Mouse (Mus musculus): ENCODE results near the gene Inf2. TPM values are rescaled to one million over a fixed set of nuclear protein-coding genes. Genes with fewer than 3 reads are reported as not detected.

The Inf2 gene
- total RNA-seq, 2 experiments from 2014 or later = 24.7 to 26.7 TPM

GRCm38 (mm10) chr12:112620354-112621061 is 31.9 kb downstream of the Inf2 start:
- intact Hi-C loops (cut with DNase I) = loop anchor here (5.0 kb wide), 1 partner anchor 68 kb away; no protein-coding TSS in a partner anchor
- no peak for DNase-seq

- intact Hi-C loops (cut with DNase I) = loop anchor here (5.0 kb wide), 1 partner anchor 70 kb away; no protein-coding TSS in a partner anchor
- no peak for DNase-seq
These were observed 33.3 kb downstream of the Inf2 start for GRCm38 (mm10) chr12:112621900-112622299.

GRCm38 (mm10) chr12:112623742-112624141 is 35.2 kb downstream of the Inf2 start:
- intact Hi-C loops (cut with DNase I) = loop anchor here (5.0 kb wide), 1 partner anchor 71 kb away; no protein-coding TSS in a partner anchor
- DNase-seq = peak; percentile 70

GRCm38 (mm10) chr12:112625700-112626099 is 37.1 kb downstream of the Inf2 start:
- intact Hi-C loops (cut with DNase I) = no loop called here

GRCm38 (mm10) chr12:112626455-112626854 is 37.9 kb downstream of the Inf2 start:
- intact Hi-C loops (cut with DNase I) = no loop called here

More at GRCm38 (mm10) chr12:112625700-112626099, 37.1 kb downstream of the Inf2 start:
- no peak for DNase-seq

GRCm38 (mm10) chr12:112627097-112627881 is 38.7 kb downstream of the Inf2 start:
- intact Hi-C loops (cut with DNase I) = no loop called here

More at GRCm38 (mm10) chr12:112626455-112626854, 37.9 kb downstream of the Inf2 start:
- DNase-seq = no peak

GRCm38 (mm10) chr12:112628197-112628596 is 39.6 kb downstream of the Inf2 start:
- intact Hi-C loops (cut with DNase I) = no loop called here
- no peak for DNase-seq

More at GRCm38 (mm10) chr12:112627097-112627881, 38.7 kb downstream of the Inf2 start:
- no peak for DNase-seq

GRCm38 (mm10) chr12:112628928-112629721 is 40.5 kb downstream of the Inf2 start:
- intact Hi-C loops (cut with DNase I) = no loop called here
- no peak for DNase-seq

GRCm38 (mm10) chr12:112630029-112630428 is 41.4 kb downstream of the Inf2 start:
- intact Hi-C loops (cut with DNase I) = no loop called here
- no peak for DNase-seq

- no peak for DNase-seq
- intact Hi-C loops (cut with DNase I) = no loop called here
These were observed 42.2 kb downstream of the Inf2 start for GRCm38 (mm10) chr12:112630796-112631195.

GRCm38 (mm10) chr12:112631472-112631871 is 42.9 kb downstream of the Inf2 start:
- DNase-seq = no peak
- intact Hi-C loops (cut with DNase I) = no loop called here

- intact Hi-C loops (cut with DNase I) = no loop called here
- DNase-seq = no peak
These were observed 43.6 kb downstream of the Inf2 start for GRCm38 (mm10) chr12:112632084-112632777.

- intact Hi-C loops (cut with DNase I) = no loop called here
- no peak for DNase-seq
These were observed 44.3 kb downstream of the Inf2 start for GRCm38 (mm10) chr12:112632907-112633306.

GRCm38 (mm10) chr12:112633686-112634085 is 45.1 kb downstream of the Inf2 start:
- intact Hi-C loops (cut with DNase I) = no loop called here
- DNase-seq = no peak

- intact Hi-C loops (cut with DNase I) = no loop called here
- DNase-seq = no peak
These were observed 50.9 kb downstream of the Inf2 start for GRCm38 (mm10) chr12:112639526-112639925.

GRCm38 (mm10) chr12:112643126-112643525 is 54.5 kb downstream of the Inf2 start:
- DNase-seq = no peak
- intact Hi-C loops (cut with DNase I) = no loop called here

GRCm38 (mm10) chr12:112644180-112644854 is 55.7 kb downstream of the Inf2 start, which contains the start of gene Siva1:
Siva1 (plus strand) TSS chr12:112644679.
- DNase-seq = peak; percentile 99
- intact Hi-C loops (cut with DNase I) = no loop called here

GRCm38 (mm10) chr12:112644855-112645506 is 56.4 kb downstream of the Inf2 start:
- peak; percentile 54 for DNase-seq
- intact Hi-C loops (cut with DNase I) = no loop called here

- intact Hi-C loops (cut with DNase I) = no loop called here
- DNase-seq = no peak
These were observed 57.6 kb downstream of the Inf2 start for GRCm38 (mm10) chr12:112646139-112646538.

Data from left cerebral cortex, postnatal 4 days (tissue).